Mouse (Mus musculus) stomach, embryonic 15.5 days (tissue): ENCODE measurements around the gene Cacna2d2. TPM values are rescaled to one million over a fixed set of nuclear protein-coding genes. Genes with fewer than 3 reads are reported as not detected.
A peak's percentile ranks its signal among the peaks of the same experiment; 100 is the strongest.
"Not testable (repeated sequence)": the region's sequence is repeated elsewhere in the genome, so short reads cannot be mapped to it uniquely, and the experiment has no call there.

Experiments
- ATAC-seq: fragments of 200-750 bp; cut with Nextera tagmentation; 2 replicates; pipeline ENCODE4 v1.8.0; 2017; ENCODE audit warnings: low read depth, moderate number of reproducible peaks, moderate TSS enrichment; ENCODE audit not compliant: insufficient read depth, low FRiP score
- H3K27ac ChIP-seq: fragments of 300-500 bp; sonication (generic); 2 replicates; pipeline ENCODE4 v1.5.1; 2015; ENCODE audit warnings: mild to moderate bottlenecking, inconsistent platforms
- H3K27me3 ChIP-seq: fragments of 300-500 bp; sonication (generic); replicated peaks from 2 replicates; pipeline ENCODE4 v1.6.1; 2015; ENCODE audit warnings: inconsistent platforms
- H3K36me3 ChIP-seq: fragments of 300-500 bp; sonication (generic); 2 replicates; pipeline ENCODE4 v1.6.1; 2015; ENCODE audit warnings: inconsistent platforms
- H3K4me1 ChIP-seq: fragments of 300-500 bp; sonication (generic); 2 replicates; pipeline ENCODE4 v1.6.1; 2015; ENCODE audit warnings: inconsistent platforms
- H3K4me2 ChIP-seq: fragments of 300-500 bp; sonication (generic); 2 replicates; pipeline ENCODE4 v1.6.1; 2015; ENCODE audit warnings: mild to moderate bottlenecking, inconsistent platforms
- H3K4me3 ChIP-seq: fragments of 300-500 bp; sonication (generic); replicated peaks from 2 replicates; pipeline ENCODE4 v1.5.1; 2015; ENCODE audit warnings: inconsistent platforms
- H3K9ac ChIP-seq: fragments of 300-500 bp; sonication (generic); 2 replicates; pipeline ENCODE4 v1.6.1; 2015; ENCODE audit warnings: inconsistent platforms
- H3K9me3 ChIP-seq: fragments of 300-500 bp; sonication (generic); 2 replicates; pipeline ENCODE4 v1.6.1; 2016; ENCODE audit warnings: inconsistent platforms
- WGBS: fragments of 180-500 bp; shearing (Covaris S2); methylation state at CpG from one replicate; pipeline ENCODE4 v1.1.7; 2015; 5-methylcytosine and 5-hydroxymethylcytosine counted together
- polyA plus RNA-seq: library from polyadenylated mRNA; unstranded; fragments of >200 nt; fragmentation: Nextera tagmentation; extraction: Ambion mirVana; gene quantifications from 2 replicates; pipeline ENCODE4 v1.2.1, GENCODE M21; 2015

The Cacna2d2 gene
- polyA plus RNA-seq, 1 experiment from 2014 or later, result 0.23 TPM

DNA sequence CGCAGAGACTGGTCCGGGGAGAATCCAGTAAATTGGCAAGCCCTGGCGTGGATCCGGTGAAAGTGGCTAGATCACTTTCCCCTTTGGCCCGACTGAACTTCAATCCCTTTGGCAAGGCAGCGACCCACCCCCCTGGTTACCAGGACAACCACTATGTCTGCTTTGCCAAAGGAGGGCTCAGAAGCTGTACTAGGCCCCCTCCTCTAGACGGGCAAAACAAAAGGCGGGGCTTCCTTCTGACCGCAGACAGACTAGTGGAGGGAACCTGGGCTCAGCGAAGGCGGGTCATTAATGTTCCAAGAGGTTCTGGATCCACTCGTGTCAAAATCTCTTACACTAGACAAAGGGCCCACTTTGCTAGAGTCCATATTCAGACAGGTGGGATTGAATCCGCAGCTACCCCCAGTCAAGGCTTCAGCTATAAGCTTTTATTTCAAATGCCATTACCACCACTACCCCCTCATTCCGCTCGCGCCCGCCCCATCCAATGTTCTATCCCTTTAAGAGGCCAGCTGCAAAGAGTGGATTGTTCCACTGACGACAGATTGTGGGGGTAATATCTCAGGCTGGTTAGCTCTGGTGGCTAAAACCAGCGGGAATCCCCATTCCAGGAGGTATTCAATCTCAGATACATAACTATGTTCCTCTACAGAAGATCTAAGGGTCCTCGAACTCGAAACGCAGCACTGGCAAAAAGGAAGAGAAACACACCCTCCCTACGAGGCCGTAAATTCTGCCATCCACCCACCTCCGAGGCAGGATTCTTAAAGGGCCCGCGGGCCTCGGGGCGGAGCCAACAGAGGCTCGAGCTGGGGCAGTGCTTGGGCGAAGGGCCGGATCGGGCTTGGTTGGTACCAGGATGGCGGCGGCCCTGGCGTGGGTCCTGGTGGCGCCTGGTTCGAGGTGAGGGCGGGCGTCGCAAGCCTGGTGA, 169.2 kb downstream of the Cacna2d2 start:
- peak overlapping the region; percentile 74 for H3K4me2 ChIP-seq
- H3K27ac ChIP-seq, result peak overlapping the region; percentile 91
- peaks cover 57% of the 10 kb centered on the region for H3K4me1 ChIP-seq
- no peaks in the 10 kb centered on the region for H3K9me3 ChIP-seq
- WGBS, result under 1% methylated on average over 41 of the region's 41 CpGs
- no peaks in the 10 kb centered on the region for H3K27me3 ChIP-seq
- peaks cover 25% of the 10 kb centered on the region for H3K36me3 ChIP-seq
- H3K4me3 ChIP-seq, result peak overlapping the region; percentile 85
- peak; percentile 79 for ATAC-seq
- H3K9ac ChIP-seq, result peak overlapping the region; percentile 78

DNA sequence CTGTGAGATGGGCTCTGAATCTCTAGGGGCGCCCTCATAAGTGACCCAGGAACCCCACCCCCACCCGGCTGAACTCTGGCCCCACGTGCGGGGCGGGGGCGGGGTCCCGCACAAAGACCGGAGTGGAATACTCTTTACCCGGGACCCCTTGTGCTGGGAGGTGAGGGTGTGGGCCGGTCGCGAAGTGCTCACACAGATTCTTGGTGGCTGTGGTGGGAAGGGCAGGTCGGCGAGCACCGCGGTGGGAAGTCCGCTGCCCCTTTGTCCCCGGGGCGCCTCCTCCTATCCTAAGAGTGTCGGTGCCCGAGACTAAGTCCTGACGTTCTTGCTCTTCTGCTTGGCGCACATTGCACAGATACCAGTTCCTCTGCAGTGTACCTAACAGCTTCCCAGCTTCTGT, 169.9 kb downstream of the Cacna2d2 start:
- peak overlapping the region; percentile 74 for H3K4me2 ChIP-seq
- ATAC-seq, result peak; percentile 2; the same call in 1 of the 2 replicates
- H3K9ac ChIP-seq, result peak overlapping the region; percentile 78
- peak overlapping the region; percentile 91 for H3K27ac ChIP-seq
- WGBS, result under 1% methylated on average over 23 of the region's 23 CpGs
- peaks cover 51% of the 10 kb centered on the region for H3K4me1 ChIP-seq
- no peaks in the 10 kb centered on the region for H3K27me3 ChIP-seq
- H3K9me3 ChIP-seq, result no peaks in the 10 kb centered on the region
- peaks cover 28% of the 10 kb centered on the region for H3K36me3 ChIP-seq
- H3K4me3 ChIP-seq, result peak overlapping the region; percentile 85

DNA sequence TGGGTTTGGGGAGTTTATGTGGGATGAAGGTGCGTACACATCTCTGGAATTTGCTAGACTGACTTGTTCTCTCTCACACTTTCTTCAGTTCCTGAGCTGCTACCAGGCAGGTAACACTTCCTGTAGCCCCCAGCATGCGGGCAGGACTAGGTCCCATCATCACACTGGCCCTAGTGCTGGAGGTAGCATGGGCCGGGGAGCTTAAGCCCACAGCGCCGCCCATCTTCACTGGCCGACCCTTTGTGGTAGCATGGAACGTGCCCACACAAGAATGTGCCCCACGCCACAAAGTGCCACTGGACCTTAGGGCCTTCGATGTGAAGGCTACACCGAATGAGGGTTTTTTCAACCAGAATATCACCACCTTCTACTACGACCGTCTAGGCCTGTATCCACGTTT, 170.6 kb downstream of the Cacna2d2 start:
- 36% methylated on average over 13 of the region's 13 CpGs for WGBS
- H3K4me1 ChIP-seq, result peaks cover 49% of the 10 kb centered on the region
- peak overlapping the region; percentile 78 for H3K9ac ChIP-seq
- peak overlapping the region; percentile 74 for H3K4me2 ChIP-seq
- H3K4me3 ChIP-seq, result peak overlapping the region; percentile 85
- peaks cover 26% of the 10 kb centered on the region for H3K36me3 ChIP-seq
- ATAC-seq, result no peak
- H3K27ac ChIP-seq, result peak overlapping the region; percentile 91
- no peaks in the 10 kb centered on the region for H3K27me3 ChIP-seq
- H3K9me3 ChIP-seq, result no peaks in the 10 kb centered on the region

DNA sequence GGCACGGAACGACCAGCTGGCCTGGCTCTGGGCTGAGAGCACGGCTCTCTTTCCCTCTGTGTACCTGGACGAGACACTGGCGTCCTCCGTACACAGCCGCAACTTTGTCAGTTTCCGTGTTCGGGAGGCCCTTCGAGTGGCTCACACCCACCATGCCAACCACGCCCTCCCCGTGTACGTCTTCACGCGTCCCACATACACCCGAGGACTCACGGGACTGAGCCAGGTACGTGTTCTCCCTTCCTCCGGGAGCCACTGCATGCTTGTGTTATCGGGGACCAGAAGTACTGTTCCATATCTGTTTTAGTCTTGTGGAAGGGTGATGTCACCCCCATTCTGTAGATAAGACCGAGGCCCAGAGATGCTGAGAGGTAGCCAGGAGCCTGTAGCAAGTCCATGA, 171.4 kb downstream of the Cacna2d2 start:
- Histone ChIP-seq H3K9ac (peak overlapping the region; percentile 78; the same call in 1 of the 2 replicates), H3K36me3 (peaks cover 22% of the 10 kb centered on the region), H3K4me3 (peak overlapping the region; percentile 85), H3K4me1 (peaks cover 52% of the 10 kb centered on the region), H3K27me3 (no peaks in the 10 kb centered on the region), H3K27ac (peak overlapping the region; percentile 33), H3K9me3 (no peaks in the 10 kb centered on the region), H3K4me2 (peak overlapping the region; percentile 74)
- WGBS, result 69% methylated on average over 21 of the region's 21 CpGs
- 0 out of 2 replicates have a peak, but pooled peaks have one; percentile 5 for ATAC-seq

DNA sequence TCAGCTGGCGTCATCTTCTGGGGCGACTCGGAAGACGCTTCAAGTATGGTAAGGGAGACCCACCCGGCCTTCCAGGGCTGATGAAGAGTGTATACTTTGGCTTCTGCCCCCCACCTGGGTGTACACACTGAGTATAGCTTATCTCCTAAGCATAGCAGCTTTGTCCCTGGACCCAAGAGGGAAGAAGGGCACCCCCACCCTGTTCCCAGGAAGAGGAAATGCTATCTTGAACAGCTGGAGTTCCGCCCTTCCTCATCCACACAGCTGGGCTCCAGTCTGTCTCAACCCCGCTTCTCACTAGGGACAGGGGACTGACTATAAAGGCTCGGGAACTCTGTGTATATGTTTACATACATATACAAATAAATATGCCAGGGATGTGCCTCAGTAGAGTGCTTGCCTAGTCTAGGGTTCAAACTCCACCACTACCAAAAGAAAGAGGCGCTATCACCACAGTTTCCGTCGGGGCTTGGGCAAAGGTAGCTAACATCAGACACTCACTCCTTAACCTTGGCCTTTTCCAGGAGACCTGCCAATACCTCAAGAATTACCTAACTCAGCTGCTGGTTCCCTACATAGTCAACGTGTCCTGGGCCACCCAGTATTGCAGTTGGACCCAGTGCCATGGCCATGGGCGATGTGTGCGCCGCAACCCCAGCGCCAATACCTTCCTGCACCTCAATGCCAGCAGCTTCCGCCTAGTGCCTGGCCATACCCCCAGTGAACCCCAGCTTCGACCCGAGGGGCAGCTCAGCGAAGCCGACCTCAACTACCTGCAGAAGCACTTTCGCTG, 172.3 kb downstream of the Cacna2d2 start:
- WGBS, result 85% methylated on average over 22 of the region's 22 CpGs
- Histone ChIP-seq H3K27ac (peak overlapping the region; percentile 33), H3K4me3 (peak overlapping the region; percentile 85; the same call in 1 of the 2 replicates), H3K27me3 (no peaks in the 10 kb centered on the region), H3K4me2 (peak overlapping the region; percentile 74), H3K36me3 (peaks cover 22% of the 10 kb centered on the region), H3K9me3 (no peaks in the 10 kb centered on the region), H3K4me1 (peaks cover 54% of the 10 kb centered on the region), H3K9ac (no peak overlapping the region)
- no peak for ATAC-seq

DNA sequence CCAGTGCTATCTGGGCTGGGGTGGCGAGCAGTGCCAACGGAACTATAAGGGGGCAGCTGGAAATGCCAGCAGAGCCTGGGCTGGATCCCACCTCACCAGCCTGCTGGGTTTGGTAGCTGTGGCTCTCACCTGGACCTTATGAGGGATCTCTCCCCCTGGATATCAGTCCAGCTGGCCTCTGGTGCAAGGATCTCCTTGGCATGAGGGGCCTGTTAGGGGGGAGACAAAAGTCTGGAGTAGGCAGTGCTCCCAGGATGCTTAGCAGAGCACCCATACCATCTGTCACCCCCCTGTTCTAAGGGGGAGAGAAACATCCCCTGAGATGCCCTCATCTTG, 172.9 kb downstream of the Cacna2d2 start:
- Histone ChIP-seq H3K4me1 (peaks cover 54% of the 10 kb centered on the region), H3K27ac (no peak overlapping the region)
- 92% methylated on average over 2 of the region's 2 CpGs for WGBS

DNA sequence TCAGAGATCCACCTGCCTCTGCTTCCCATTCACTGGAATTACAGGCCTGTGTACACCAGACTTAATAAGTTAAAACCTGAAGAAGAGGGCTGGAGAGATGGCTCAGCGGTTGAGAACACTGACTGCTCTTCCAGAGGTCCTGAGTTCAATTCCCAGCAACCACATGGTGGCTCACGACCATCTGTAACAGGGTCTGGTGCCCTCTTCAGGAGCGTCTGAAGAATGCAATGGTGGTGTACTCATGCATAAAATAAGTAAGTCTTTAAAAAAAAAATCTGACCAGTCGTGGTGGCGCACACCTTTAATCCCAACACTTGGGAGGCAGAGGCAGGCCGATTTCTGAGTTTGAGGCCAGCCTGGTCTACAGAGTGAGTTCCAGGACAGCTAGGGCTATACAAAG, 174.4 kb downstream of the Cacna2d2 start:
- WGBS, result 81% methylated on average over 6 of the region's 6 CpGs

More for the DNA sequence above, 172.9 kb downstream of the Cacna2d2 start:
- no peaks in the 10 kb centered on the region for H3K9me3 ChIP-seq
- H3K36me3 ChIP-seq, result peaks cover 22% of the 10 kb centered on the region
- no peaks in the 10 kb centered on the region for H3K27me3 ChIP-seq
- ATAC-seq, result no peak
- no peak overlapping the region for H3K4me2 ChIP-seq
- H3K4me3 ChIP-seq, result no peak overlapping the region
- H3K9ac ChIP-seq, result no peak overlapping the region

DNA sequence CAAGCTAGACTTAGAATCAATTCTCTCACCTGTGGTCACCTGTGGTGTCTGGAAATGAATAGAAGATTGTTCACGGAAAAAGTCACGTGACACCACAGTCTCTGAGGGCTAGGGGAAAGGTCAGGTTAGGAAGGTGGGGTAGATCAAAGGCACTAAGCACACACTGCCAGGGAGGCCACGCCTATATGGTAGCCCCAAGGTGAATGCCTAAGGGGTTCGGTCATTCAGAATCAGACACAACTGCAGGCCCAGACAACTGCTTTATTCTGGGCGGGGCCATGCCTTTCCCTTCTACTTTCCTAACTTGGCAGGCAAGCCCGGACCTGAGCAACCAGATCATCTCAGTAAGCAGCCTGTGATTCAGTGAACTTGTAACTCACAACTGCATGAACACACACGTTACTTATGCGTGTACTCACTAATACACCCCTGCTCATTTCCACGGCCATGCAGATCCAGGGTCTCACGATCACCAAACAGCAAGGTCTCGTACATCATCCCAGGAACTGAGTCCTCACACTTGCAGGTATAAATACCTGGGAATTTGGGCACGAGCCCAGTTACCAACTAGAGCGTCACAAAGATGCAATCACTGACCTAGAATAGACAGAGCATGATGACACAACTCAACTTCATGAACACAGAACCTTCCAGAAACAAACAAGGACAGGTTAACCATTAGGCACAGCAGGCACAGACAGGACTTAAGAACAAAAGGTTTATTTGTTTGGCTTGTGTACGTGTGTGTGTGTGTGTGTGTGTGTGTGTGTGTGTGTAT, 176.4 kb downstream of the Cacna2d2 start:
- Histone ChIP-seq H3K27me3 (no peaks in the 10 kb centered on the region), H3K9me3 (no peaks in the 10 kb centered on the region), H3K36me3 (peaks cover 22% of the 10 kb centered on the region), H3K4me3 (no peak overlapping the region), H3K4me1 (peaks cover 49% of the 10 kb centered on the region), H3K9ac (no peak overlapping the region), H3K27ac (peak overlapping the region; percentile 89), H3K4me2 (peak overlapping the region; percentile 74)
- peak; percentile 55 for ATAC-seq
- 60% methylated on average over 14 of the region's 14 CpGs for WGBS

More for the DNA sequence above, 174.4 kb downstream of the Cacna2d2 start:
- H3K4me1 ChIP-seq, result peaks cover 47% of the 10 kb centered on the region
- H3K4me2 ChIP-seq, H3K9me3 ChIP-seq, H3K27me3 ChIP-seq, H3K27ac ChIP-seq, H3K4me3 ChIP-seq, H3K9ac ChIP-seq, ATAC-seq: not testable (repeated sequence)
- peaks cover 22% of the 10 kb centered on the region for H3K36me3 ChIP-seq

DNA sequence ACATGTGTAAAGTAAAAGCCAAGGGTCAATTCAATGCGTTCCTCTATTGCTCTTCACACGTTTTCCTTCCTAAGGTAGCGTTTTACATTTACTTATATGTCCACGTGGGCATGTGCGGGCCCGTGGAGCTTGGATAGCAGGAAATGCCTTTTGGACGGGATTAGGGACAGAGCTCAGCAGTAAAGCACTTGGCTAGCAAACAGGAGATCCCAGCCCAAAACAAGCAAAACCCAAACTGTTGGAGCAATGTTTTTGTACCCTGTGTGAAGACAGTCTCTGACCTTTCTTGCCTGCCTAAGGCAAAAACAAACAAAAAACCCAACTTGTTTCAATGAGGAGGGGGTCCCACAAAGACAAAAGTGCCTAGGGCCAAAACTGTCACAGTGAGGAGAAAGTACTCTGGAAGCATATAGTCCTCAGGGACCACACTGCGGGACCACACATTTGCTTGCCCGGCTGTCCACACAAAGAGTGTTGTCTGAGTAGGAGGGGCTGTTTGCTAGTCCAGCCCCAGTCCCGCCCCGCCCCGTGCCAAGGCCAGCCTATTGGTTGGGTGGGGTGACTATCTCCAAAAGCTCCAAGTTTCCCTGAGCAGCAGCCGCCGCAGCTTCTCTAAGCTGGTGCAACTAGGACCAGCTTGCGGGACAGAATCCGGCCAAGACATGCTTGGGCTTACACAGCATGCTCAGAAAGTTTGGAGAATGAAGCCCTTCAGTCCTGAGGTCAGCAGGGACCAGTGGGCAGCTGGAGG, 177.1 kb downstream of the Cacna2d2 start, which contains the start of gene Hyal1:
Hyal1 (plus strand) TSS at position 571 of the 751 bp plus-strand sequence.
- Histone ChIP-seq H3K4me2 (peak within 1 kb of the TSS; percentile 74), H3K4me3 (peak within 1 kb of the TSS; percentile 41), H3K27ac (peak within 1 kb of the TSS; percentile 89), H3K4me1 (peaks cover 44% of the 10 kb centered on the region), H3K27me3 (no peaks in the 10 kb centered on the region), H3K9me3 (no peaks in the 10 kb centered on the region), H3K36me3 (peaks cover 20% of the 10 kb centered on the region), H3K9ac (peak within 1 kb of the TSS; percentile 31; the same call in 1 of the 2 replicates)
- 14% methylated on average over 16 of the region's 16 CpGs for WGBS
- ATAC-seq, result peak; percentile 67

DNA sequence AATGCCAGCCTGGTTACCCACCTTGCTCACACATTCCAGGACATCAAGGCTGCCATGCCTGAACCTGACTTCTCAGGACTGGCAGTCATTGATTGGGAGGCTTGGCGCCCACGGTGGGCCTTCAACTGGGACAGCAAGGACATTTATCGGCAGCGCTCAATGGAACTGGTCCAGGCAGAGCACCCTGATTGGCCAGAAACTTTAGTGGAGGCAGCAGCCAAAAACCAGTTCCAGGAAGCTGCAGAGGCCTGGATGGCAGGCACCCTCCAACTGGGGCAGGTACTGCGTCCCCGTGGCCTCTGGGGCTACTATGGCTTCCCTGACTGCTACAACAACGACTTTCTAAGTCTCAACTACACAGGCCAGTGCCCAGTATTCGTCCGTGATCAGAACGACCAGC, 178.5 kb downstream of the Cacna2d2 start:
- ATAC-seq, result no peak
- 86% methylated on average over 10 of the region's 10 CpGs for WGBS
- Histone ChIP-seq H3K27me3 (no peaks in the 10 kb centered on the region), H3K9me3 (no peaks in the 10 kb centered on the region), H3K4me3 (no peak overlapping the region), H3K9ac (no peak overlapping the region), H3K4me1 (peaks cover 46% of the 10 kb centered on the region), H3K36me3 (peaks cover 11% of the 10 kb centered on the region; the same call in 1 of the 2 replicates), H3K27ac (no peak overlapping the region), H3K4me2 (peak overlapping the region; percentile 74; the same call in 1 of the 2 replicates)
